Mouse (Mus musculus) kidney, postnatal 25 days (tissue): ENCODE measurements at regions not wholly inside any gene's neighbourhood (a gene's known extent, or its start where the extent isn't known, plus 50 kb on each side); places are given as distances from the start of the nearest gene placed in this dataset.
"Not testable (repeated sequence)": the region's sequence is repeated elsewhere in the genome, so short reads cannot be mapped to it uniquely, and the experiment has no call there.

ENCODE experiments used
- DNase-seq, 2 experiments: peaks; one replicate each; pipeline ENCODE4 v3.0.0; 2021; ENCODE audit warnings: mixed read lengths in 2 of 2

DNA sequence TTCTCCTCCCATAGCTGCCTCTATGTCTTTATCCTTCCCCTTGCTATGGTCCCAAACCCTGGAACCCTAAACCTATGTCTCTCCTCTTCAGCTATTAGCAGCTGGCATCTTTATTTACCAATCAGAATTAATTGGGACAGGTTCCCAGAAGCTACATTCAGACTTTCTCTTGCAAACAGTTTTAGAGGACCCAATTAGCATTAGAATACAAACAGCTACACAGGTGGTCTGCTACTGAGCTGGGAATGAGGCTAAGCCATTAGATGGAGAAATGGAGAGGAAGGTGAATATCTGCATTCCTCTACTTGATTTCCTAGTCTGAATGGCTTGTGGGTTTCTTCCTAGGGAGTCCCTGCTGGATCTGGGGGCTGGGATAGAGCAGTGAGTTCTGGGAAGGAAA, 611.9 kb downstream of the A830018L16Rik start:
- DNase-seq: no peak

DNA sequence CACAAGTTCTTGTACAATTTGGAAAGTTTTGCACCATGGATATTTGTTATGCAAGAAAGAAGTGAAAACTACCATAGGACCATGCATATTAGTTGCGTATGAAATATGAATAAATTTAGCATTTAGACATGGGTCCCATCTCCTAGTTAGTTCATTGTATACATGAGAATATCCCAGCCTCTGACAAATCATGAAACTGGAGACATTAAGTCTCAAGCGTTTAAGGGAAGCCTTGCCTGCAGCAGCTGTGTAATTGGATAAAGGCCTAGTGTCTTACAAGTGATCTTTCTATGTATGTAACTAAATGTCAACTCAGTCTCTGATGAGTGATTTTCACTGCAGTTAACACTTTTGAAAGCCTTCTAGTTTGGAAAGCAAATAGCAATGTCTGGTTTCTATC, 613.5 kb downstream of the A830018L16Rik start:
- no peak for DNase-seq

DNA sequence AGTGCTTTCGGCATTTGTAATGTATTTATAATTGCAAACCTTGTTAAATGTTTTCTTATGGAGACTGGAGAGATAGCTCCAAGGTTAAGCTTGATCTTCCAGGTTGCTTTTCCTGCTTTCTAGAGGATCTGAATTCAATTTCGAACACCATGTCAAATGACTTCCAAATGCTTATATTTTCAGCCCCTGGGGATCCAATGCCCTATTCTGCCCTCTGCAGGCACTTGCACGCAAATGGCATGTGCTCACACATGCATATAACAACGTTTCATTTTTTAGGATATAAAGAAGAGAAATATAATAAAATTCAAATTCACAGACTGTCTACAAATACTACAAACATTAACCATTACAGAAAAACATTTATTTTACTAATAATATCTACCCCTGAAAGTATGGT, 614.2 kb downstream of the A830018L16Rik start:
- no peak for DNase-seq

DNA sequence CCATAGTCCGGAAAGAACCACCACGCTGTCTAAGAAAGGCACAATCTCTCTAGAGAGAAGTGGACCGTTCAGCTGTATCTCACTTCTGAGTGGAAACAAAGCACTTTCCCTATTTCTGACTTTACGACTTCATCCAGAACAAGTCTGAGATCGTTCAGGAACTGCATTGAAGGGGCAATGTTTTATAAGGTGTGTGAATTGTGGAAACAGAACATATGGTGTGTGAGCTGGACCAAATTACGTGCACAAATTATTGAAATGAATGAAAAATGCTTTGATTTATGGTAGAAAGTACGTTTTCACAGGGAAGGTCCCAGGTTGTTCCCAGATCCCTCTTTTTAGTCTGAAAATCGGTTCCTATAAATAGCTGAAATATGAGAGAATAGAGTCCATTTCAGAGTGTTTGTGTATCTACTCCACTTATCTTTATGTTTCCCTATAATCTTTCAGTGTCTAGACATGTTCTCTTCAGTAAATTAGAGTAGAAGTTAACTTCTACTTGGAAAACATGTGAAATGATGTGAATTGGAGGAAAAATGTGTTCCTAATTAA, 638.1 kb downstream of the A830018L16Rik start:
- DNase-seq: no peak

DNA sequence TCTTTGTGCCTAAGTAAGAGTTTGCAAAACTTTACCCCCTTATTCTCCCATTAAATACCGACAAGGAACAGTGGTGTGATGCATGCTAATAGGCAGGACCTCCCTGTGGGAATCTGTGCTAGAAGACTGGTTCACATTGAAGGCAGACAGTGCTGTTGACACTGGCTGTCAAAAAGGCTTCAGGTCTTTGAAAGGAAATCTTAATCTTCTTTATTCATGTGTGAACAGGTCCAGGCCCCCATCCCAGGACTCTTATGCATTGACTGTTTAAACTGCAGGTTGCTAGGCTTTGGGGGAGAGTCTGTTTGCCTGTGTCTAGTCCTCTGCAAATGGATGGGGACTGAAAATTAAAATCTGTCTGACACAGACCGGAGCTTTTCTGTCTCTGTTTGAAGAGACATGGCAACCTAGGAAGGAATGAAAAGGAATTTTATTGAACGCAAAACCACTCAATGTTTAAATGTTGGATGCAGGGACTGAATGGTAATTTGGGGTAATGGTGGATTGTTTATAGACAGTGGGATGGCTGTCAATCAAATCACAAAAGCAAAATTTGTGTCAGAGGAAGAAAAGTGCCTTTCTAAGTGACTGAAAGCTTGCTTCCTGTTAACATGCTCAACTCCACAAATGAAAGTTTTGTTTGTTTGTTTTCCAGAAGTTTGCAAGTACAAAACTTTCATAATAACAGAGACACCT, 642.1 kb downstream of the A830018L16Rik start:
- no peak for DNase-seq

DNA sequence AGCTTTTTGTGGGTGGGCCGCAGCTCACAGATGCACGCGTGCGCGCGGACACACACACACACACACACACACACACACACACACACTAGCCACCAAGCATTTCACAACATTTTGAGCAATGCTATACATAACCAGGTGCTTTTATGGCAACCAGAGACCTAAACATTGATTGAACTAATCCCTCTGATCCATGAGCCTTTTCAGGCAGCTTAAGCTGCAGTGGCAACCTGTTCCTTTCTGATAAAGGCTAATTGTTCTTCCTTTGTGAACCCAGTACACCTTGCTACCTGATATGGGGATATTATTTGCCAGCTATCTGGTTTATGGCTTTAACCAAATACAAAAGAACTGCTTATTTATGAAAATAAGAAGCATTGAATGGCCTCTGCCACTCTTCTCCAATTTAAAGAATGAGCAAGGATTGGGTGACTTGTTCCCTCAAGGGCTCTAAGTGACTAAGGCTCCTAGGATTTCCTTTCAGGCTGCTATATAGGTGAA, 651.2 kb downstream of the A830018L16Rik start:
- no peak for DNase-seq

DNA sequence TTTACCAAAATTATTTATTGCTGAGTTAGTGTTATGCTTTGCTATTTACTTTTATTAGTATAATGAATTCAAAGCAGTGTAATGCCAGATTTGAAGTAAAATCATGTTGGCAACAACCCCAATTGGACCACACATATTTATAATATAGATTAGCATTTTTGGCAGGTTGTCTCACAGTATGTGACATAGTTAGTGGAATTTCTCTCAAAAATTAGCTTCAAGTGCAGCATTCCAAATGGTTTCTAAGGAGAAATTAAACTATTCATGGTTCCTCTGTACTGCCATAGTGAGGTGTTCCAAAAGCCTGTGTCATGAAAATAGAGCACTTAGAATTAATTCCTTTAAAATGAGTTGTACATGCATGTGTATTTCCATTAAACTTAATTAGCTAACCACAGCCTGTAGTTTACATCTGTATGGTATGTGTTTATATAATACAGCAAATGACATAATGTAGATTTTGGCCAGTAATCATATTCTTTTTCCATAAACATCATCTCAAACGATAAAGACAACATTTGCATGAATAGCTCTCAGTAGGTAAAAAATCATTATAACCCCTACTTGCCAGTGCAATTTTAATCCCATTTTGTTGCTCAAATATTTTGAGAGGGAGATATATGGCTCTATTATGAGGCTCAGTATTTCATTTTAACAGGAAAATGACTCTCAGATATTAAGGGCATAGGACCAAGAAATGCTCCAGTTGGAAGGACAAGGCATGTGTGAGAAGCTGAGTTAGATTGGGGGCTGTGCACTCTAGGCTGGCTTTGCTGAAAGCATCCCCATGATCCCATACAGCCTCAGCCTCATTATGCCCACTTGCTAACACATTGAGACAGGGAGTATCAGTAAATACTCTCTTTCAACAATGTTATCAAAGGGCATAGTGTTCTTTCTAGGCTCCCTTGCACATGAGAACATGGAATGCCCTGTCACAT, 678.9 kb downstream of the A830018L16Rik start:
- DNase-seq: no peak

DNA sequence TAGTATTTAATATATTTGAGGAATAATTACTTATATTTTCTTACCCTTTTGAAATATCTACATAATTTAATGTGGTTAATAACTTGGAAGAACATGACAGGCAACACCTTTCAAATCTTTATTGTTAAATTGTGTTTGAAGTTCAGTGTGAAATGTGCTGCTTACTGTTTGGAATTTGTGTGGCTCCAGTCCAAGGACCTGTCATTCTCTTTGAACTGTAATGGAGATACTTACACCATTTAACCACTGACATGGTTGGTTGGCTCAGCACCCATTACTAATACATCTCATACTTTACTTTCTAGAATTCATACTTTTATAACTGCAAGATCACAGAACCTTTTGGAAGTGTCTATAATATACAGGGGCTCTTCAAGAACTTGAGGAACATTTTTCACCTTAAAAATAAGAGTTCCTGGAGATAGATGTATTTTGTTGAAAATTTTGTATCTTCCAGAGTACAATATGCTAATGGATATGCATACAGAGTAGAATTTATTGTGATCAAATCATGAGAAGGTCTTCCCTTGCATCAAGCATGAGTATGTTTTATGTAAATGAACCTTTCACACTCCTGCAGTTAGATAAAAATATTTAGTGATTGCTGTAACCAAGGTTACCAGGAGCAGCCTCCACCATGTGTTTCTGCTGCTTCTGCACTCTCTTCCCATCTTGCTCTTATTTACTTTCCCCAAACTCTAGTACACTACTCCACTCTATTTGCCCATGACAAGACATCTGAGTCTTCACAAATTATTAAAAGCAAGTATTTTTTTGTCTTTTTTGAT, 701.3 kb downstream of the A830018L16Rik start:
- DNase-seq: no peak

DNA sequence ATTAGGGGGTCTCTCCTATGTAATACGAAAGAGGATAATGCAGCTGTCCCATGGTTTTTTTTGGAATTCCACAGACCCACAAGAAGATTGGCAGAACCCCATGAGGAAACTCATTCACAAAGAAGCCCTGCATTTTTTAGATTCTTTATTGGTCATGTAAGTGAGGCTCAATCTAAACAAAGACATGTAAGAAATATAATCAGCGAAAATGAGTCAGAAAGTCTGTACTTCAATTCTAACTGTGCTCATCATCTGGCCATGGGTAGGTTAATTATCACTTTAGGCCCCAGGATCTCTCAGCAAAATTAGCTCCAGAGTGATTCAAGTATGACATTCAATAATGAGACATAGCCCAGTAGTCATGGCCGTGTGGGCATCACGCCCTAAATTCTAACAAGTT, 703.2 kb downstream of the A830018L16Rik start:
- DNase-seq: no peak

DNA sequence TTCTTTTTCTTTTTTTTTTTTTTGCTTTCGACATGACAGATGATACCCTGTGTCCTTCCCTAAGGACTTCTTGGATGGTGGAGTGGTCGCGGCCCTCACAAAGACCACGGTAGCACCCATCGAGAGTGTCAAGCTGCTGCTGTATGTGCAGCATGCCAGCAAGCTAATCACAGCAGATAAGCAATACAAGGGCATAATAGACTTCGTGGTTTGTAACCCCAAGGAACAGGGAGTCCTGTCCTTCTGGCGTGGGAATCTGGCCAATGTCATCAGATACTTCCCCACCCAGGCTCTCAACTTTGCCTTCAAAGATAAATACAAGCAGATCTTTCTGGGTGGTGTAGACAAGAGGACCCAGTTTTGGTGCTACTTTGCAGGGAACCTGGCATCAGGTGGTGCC, 707.0 kb downstream of the A830018L16Rik start:
- DNase-seq: no peak

DNA sequence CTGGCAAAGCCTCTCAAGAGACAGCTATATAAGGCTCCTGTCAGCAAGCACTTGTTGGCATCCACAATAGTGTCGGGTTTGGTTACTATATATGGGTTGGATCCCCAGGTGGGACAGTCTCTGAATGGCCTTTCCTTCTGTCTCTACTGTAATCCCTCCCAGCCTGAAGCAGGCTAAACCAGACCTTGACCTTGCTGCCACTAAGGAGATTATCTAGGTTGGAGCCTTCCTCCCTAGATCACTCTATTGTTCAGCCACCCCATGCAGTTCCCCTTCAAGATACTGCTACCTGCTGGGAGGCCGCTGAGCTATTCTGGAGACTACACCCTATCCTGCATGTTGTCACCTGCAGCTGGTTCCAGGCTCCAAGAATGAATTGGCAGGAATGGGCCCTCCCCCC, 712.7 kb downstream of the A830018L16Rik start:
- DNase-seq: not testable (repeated sequence)

DNA sequence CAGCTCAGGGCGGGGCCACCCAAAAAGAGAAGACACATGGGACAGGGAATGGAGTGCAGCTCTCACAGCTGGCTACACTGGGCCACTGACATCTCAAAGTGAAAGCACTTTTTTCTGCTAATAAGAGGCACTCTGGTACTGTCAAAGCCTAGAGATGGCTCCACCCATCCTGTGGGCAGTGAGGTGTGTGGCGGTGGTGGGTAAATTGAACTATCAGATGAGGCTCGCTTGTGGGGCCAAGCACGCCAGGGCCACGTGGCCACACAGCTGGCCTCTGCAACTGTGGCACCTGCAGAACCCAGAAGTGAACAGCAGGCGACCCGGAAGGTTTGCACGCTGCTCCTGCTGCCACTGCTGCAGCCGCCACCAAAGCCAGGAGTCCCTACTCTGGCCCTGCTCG, 756.6 kb downstream of the A830018L16Rik start:
- no peak for DNase-seq

DNA sequence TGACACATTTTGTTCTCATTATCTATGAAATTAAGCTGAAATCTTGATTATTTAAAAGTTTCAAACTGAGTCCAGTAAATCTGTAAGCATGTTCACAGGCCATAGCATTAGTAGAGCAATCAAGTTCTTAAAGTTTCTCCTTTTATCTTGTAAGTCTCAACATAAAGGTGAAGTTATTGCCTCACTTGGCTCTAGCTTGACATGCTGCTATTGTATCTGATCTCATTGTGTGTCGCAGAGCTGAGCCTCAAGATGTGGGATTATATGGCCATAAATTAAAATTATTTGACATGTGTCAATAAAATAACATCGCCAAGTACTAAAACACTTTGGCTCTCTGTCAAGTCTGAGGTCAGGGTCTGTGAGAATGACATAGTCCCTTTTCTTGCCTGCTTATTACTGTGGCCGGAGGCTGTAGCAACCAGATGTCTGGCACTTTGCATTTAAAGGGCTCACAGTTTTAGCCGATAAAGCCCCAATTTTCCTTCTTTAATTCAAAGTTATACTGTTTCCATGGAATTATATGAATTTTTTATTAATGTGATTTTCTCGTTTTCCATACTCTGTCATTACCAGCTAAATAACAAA, 775.8 kb downstream of the A830018L16Rik start:
- no peak for DNase-seq

DNA sequence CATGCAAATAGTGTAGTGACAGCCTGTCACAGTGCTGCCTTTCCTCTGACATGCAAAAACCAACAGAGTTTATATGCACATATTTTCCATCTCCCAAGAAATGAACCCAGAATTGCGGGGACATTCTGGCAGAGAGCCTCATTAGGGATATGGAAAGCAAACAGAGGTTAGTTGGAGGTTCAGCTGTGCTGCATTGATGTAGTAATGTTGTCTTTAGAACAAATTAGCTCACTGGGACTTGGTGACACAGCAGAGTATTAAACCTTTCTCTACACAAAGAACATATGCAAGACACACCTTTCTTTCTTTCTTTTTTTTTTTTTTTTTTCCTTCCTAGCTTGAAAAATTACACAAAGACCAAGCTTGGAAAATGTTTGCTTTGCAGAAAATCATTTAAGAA, 778.7 kb downstream of the A830018L16Rik start:
- DNase-seq: no peak

DNA sequence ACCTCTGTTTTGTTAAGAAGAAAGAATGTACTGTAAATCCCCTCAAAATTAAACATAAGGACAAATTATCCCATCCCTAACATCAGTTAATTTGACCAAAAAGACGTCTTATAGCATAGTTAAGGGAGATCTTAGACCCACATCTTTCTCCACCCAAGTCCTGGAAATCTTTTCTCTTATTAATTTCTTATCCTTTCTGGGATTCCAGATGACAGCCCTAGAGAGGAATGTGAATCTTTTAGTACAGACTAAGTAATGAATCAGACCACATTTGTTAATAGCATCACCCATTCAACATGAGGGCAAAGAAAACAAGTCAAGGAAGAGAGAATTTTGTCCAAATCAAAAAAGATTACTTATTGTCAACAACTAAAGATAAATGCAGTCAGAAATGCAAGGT, 817.2 kb downstream of the A830018L16Rik start:
- DNase-seq: no peak

DNA sequence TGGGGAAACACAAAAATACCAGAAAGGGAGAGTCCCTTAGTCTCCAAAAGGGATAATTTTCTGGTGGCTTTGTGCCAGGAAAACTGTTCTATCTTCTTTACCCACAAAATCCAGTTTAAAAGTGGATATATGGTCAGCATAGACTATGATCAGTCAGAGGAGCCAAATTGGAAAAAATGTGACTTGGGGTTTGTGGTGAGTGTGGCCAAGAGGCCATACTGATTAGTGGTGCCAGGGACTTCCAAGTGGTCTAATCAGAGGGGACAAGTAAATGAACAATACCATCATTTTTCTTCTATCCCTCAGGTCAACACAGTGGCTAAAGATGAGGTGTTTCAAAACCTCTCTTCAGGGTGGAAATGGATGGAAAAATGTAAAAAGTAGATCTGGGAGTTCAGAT, 828.2 kb downstream of the A830018L16Rik start:
- DNase-seq: no peak

DNA sequence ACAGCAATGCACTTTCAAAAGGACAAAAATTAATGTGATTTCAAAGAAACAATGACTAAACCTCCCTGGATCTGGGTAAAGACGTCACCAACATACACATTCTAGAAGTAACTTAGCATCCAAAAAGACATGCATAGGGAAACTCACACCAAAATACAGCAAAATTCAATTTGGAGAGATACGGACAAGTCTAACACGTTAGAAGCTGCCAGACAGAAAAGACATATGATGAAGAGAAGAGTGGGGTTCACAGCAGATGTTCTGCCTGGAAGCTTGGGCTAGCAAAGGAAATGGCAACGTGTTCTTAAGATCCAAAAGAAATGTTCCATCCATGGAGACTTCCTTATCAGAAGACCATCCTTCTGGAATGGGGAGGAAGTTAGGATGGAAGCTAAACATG, 868.6 kb downstream of the A830018L16Rik start:
- no peak for DNase-seq

DNA sequence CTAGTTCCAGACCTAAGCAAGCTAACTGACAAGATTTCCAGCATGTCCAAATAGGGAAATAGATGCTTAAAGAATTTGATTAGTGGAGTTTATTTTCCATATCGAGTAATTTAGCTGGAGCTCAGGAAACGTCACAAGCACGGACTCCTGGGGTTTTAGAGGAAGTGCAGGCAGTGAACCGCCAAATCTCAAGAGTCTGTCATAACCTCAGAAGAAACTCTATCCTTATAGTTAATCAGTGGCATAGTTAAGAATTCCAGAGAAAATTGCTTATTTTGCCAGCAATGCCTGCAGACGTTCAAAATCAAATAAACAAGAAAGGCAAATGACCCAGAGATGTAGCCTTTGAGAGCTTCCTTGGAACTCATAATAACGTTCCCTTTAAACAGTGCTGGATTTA, 871.6 kb downstream of the A830018L16Rik start:
- no peak for DNase-seq

DNA sequence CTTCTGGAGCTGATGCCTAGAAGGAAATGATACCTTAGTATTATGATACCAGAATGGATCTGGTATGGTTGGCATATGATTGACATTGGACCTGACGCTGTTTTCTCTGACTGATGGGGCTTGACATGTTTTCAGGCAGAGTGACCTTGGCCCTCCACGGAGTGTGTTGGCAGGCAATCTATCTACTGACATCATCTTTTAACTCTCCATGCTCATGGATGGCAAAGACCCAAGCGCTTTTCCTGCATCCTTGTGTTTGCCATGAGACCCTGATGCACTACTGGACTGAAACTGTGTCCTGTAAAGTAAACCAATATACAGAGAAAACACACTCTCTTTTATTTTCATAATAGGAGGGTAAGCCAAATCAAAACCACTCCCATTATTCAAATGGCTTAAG, 872.1 kb downstream of the A830018L16Rik start:
- DNase-seq: no peak

DNA sequence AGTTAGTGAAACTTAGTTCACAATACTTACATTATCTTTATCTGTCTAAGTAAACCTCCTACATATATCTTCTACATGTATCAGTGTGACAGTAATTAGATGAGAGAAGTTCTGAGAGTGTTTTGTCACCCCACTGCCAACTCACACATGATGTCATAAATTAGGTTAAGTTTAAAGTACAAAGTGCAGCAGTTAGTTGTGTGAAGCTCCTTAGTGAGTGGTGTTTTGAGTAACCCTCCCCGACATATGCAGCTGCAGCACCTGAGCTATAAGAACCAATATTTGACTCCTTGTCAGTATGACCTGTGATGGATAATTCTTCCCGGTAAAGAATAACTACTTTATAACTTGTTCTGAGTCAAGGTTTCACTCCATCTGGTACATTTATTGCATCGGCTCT, 874.6 kb downstream of the A830018L16Rik start:
- no peak for DNase-seq

DNA sequence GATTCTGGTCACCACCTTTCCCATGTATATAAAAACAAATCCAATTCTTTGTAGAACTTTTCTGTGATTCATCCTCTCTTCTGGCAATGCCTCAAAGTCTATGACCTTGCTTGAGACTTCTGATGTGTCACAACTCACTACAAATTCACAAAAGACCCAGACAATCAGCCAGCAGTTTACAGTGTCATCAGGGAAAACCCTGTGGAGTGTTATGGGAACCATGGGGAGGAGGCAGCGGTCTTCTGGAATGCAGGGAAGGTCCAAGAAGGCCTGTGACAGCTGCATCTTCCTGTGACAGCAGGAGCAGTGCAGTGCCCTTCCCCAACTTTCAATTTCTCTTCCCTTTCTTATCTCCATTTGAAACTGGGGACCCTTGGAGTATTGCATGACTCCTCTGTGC, 877.9 kb downstream of the A830018L16Rik start:
- no peak for DNase-seq

DNA sequence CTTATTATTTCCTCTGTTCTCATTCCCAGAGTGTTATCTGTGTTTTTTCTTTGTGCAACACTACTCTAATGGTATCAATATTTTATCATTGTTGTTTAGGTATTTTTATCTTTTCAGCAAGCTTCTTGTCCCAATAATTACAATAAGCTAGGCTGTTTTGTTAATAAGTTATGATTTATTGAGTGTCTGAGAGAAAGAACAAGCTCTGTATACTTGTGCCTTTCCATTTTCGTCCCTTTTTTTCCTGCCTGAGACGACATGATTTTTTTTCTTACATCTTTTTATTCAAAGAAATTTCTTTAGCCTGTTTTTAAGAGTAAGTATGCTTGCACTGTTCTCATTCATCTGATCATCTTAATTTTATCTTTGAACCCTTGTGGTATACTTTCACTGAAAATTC, 904.1 kb downstream of the A830018L16Rik start:
- no peak for DNase-seq

DNA sequence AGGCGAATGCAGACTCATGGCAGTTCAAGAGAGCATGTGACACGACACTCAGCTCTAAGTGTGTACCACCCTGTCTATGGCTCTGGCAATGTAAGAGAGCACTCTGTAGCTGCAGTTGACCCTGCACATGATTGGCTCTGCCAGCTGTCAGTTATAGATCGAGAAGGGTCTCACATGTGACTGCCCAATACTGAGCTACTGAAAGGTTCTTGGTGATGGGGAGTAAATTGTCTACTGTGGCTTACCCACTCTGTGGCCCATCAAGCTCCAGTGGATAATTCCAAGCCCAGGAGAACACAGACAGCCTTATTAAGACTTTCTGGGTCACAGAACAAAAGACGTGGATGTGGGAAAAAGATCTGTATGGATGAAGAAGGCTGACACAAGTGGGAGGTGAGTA, 920.3 kb downstream of the A830018L16Rik start:
- no peak for DNase-seq
